Mouse (Mus musculus) midbrain, postnatal 0 days (tissue): ENCODE data around the gene Cacna2d2. TPM values are rescaled to one million over a fixed set of nuclear protein-coding genes. Genes with fewer than 3 reads are reported as not detected.

Experiments used
- ATAC-seq: fragments of 200-750 bp; cut with Nextera tagmentation; 2 replicates; pipeline ENCODE4 v1.8.0; 2017; ENCODE audit warnings: moderate number of reproducible peaks, mild to moderate bottlenecking, moderate TSS enrichment, moderate library complexity; ENCODE audit not compliant: low FRiP score
- DNase-seq: peaks from one replicate; pipeline ENCODE4 v3.0.0-alpha.2; 2015; ENCODE audit warnings: low spot score
- H3K27ac ChIP-seq: fragments of 300-500 bp; sonication (generic); 2 replicates; pipeline ENCODE4 v1.5.1; 2014; ENCODE audit warnings: low read depth, mild to moderate bottlenecking, low read length, mixed read lengths
- H3K27me3 ChIP-seq: fragments of 300-500 bp; sonication (generic); 2 replicates; pipeline ENCODE4 v1.6.1; 2014; ENCODE audit warnings: low read length, control low read depth, mixed read lengths; ENCODE audit not compliant: insufficient read depth
- H3K36me3 ChIP-seq: fragments of 300-500 bp; sonication (generic); 2 replicates; pipeline ENCODE4 v1.6.1; 2014; ENCODE audit warnings: low read length, control low read depth, mixed read lengths; ENCODE audit not compliant: insufficient read depth
- H3K4me1 ChIP-seq: fragments of 300-500 bp; sonication (generic); 2 replicates; pipeline ENCODE4 v1.6.1; 2014; ENCODE audit warnings: mild to moderate bottlenecking, control low read depth, antibody characterized with exemption, low read length, mixed read lengths; ENCODE audit not compliant: insufficient read depth
- H3K4me2 ChIP-seq: fragments of 300-500 bp; sonication (generic); 2 replicates; pipeline ENCODE4 v1.6.1; 2014; ENCODE audit warnings: low read depth, mild to moderate bottlenecking, low read length, mixed read lengths; ENCODE audit not compliant: poor library complexity, severe bottlenecking
- H3K4me3 ChIP-seq: fragments of 300-500 bp; sonication (generic); 2 replicates; pipeline ENCODE4 v1.5.1; 2014; ENCODE audit warnings: low read depth, mild to moderate bottlenecking, low read length, moderate library complexity
- H3K9ac ChIP-seq: fragments of 300-500 bp; sonication (generic); replicated peaks from 2 replicates; pipeline ENCODE4 v1.6.1; 2014; ENCODE audit warnings: mild to moderate bottlenecking, low read length, moderate library complexity, mixed read lengths; ENCODE audit not compliant: poor library complexity, severe bottlenecking
- H3K9me3 ChIP-seq: fragments of 300-500 bp; sonication (generic); 2 replicates; pipeline ENCODE4 v1.6.1; 2016; ENCODE audit warnings: low read length, control low read depth
- CTCF ChIP-seq: IDR thresholded peaks from 2 replicates; pipeline ENCODE4 v1.5.1; 2016; ENCODE audit warnings: antibody characterized with exemption, mild to moderate bottlenecking
- WGBS: fragments of 180-500 bp; shearing (Covaris S2); extraction: QIAGEN DNeasy Blood & Tissue Kit; methylation state at CpG from one replicate; pipeline ENCODE4 v1.1.7; 2014; 5-methylcytosine and 5-hydroxymethylcytosine counted together
- polyA plus RNA-seq: library from polyadenylated mRNA; unstranded; fragments of >200 nt; fragmentation: Nextera tagmentation; extraction: Ambion mirVana; gene quantifications from 2 replicates; pipeline ENCODE4 v1.2.1, GENCODE M21; 2015
- total RNA-seq: library from RNA; depleted of rRNA; stranded (reverse); fragments of >200 nt; gene quantifications from 2 replicates; pipeline ENCODE4 v1.2.3, GENCODE M21; 2014

Cacna2d2 gene
- total and polyA plus RNA-seq, 2 experiments from 2014 or later = 9.0 to 191 TPM

- Histone ChIP-seq H3K27ac (no peak overlapping the region), H3K9me3 (no peaks in the 10 kb centered on the region), H3K4me3 (no peak overlapping the region), H3K4me1 (0 out of 2 replicates have a peak, but pooled peaks cover 3% of the 10 kb centered on the region), H3K9ac (no peak overlapping the region), H3K36me3 (no peaks in the 10 kb centered on the region), H3K4me2 (no peak overlapping the region), H3K27me3 (no peaks in the 10 kb centered on the region)
- ATAC-seq = no peak
- DNase-seq = no peak
- 85% methylated on average over 8 of the region's 8 CpGs for WGBS
- TF ChIP-seq CTCF = no peak
These were observed 53.7 kb downstream of the Cacna2d2 start for GRCm38 (mm10) chr9:107453151-107453550.

- H3K27ac ChIP-seq = no peak overlapping the region
- H3K27me3 ChIP-seq = no peaks in the 10 kb centered on the region
- no peak overlapping the region for H3K9ac ChIP-seq
- DNase-seq (peak; percentile 61), ATAC-seq (no peak)
- TF ChIP-seq CTCF = no peak
- H3K9me3 ChIP-seq = no peaks in the 10 kb centered on the region
- no peak overlapping the region for H3K4me2 ChIP-seq
- H3K4me1 ChIP-seq = no peaks in the 10 kb centered on the region
- no peaks in the 10 kb centered on the region for H3K36me3 ChIP-seq
- 73% methylated on average over 15 of the region's 15 CpGs for WGBS
- H3K4me3 ChIP-seq = no peak overlapping the region
These were observed 57.3 kb downstream of the Cacna2d2 start for GRCm38 (mm10) chr9:107456667-107457066.

DNA sequence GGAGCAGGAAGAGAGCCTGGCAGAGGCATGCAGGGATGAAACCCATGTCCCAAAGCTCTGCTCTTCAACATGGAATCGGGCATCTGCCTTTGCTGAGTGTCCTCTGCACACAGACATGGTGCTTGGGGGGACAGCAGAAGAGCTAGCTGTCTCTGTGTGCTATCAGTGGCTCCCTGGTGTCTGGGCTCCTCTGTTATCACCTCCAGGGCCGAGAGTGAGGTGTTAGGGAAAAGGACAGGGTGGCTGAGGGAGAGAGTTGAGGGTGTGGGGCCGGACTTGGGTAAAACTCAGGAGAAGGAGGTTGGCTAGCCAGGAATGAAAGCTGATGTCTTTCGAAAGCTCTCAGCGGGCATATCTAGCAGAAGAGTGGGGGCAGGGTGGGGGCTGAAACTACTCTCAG, 63.5 kb downstream of the Cacna2d2 start:
- H3K36me3 ChIP-seq = no peaks in the 10 kb centered on the region
- no peak for TF ChIP-seq CTCF
- H3K27me3 ChIP-seq = no peaks in the 10 kb centered on the region
- H3K4me3 ChIP-seq = no peak overlapping the region
- no peak for ATAC-seq
- no peak for DNase-seq
- H3K9ac ChIP-seq = no peak overlapping the region
- peak overlapping the region; percentile 74 for H3K27ac ChIP-seq
- H3K4me2 ChIP-seq = no peak overlapping the region
- H3K9me3 ChIP-seq = no peaks in the 10 kb centered on the region
- H3K4me1 ChIP-seq = peaks cover 5% of the 10 kb centered on the region; the same call in 1 of the 2 replicates
- 80% methylated on average over 5 of the region's 5 CpGs for WGBS

GRCm38 (mm10) chr9:107463509-107463908, 64.1 kb downstream of the Cacna2d2 start:
- H3K27ac ChIP-seq = peak overlapping the region; percentile 74
- no peaks in the 10 kb centered on the region for H3K9me3 ChIP-seq
- peak; percentile 91 for DNase-seq
- no peaks in the 10 kb centered on the region for H3K27me3 ChIP-seq
- peaks cover 5% of the 10 kb centered on the region; the same call in 1 of the 2 replicates for H3K4me1 ChIP-seq
- no peak overlapping the region for H3K9ac ChIP-seq
- no peak overlapping the region for H3K4me3 ChIP-seq
- 6% methylated on average over 7 of the region's 7 CpGs for WGBS
- H3K36me3 ChIP-seq = no peaks in the 10 kb centered on the region
- TF ChIP-seq CTCF = peak; percentile 96
- ATAC-seq = peak; percentile 81
- no peak overlapping the region for H3K4me2 ChIP-seq

DNA sequence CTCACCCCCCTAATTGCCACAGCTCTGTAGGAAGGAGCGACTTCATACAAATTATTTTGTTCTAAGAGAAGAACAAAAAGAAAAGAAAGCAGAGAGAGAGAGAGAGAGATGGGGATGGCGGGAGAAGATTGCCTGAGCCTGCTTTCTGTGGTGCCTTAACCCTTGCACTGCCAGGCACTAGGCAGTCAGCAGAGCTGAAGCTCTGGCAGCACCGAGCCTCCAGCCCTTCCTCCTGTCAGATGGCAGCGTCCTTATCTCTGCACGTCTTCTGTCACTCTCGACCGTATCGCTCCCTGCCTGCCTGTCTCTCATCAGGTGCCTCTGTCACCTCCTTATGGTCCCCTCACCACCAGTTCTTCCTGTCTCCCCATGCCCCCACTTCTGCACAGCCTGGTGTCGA, 64.7 kb downstream of the Cacna2d2 start:
- Histone ChIP-seq H3K27ac (peak overlapping the region; percentile 74), H3K4me2 (no peak overlapping the region), H3K4me1 (peaks cover 5% of the 10 kb centered on the region; the same call in 1 of the 2 replicates), H3K4me3 (no peak overlapping the region), H3K36me3 (no peaks in the 10 kb centered on the region), H3K9me3 (no peaks in the 10 kb centered on the region), H3K27me3 (no peaks in the 10 kb centered on the region), H3K9ac (no peak overlapping the region)
- TF ChIP-seq CTCF = no peak
- WGBS = 22% methylated on average over 9 of the region's 9 CpGs
- ATAC-seq (no peak), DNase-seq (peak; percentile 48)

DNA sequence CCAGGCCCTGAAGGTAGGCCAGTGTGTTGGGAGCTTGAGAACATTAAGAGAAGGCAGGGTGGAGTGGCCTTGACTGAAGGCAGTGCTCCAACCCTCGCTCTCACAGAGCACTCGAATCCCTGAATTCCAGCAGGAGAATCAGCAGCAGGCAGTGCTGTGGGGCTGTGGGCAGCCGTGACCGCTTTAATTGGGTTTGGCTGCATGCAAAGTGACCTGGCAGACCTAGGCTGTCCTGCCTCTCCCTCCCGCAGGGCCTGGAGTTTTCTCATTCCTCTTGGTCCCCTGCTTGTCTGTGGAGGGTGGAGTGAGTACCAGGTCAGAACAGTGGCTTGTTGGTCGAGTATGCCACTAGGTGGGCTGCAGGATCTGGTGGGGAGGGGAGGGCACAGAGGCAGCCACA, 66.2 kb downstream of the Cacna2d2 start:
- no peaks in the 10 kb centered on the region for H3K27me3 ChIP-seq
- ATAC-seq (no peak), DNase-seq (no peak)
- TF ChIP-seq CTCF = no peak
- WGBS = 12% methylated on average over 6 of the region's 6 CpGs
- H3K36me3 ChIP-seq = no peaks in the 10 kb centered on the region
- peaks cover 5% of the 10 kb centered on the region; the same call in 1 of the 2 replicates for H3K4me1 ChIP-seq
- H3K9ac ChIP-seq = peak overlapping the region; percentile 19; the same call in 1 of the 2 replicates
- H3K4me3 ChIP-seq = no peak overlapping the region
- no peaks in the 10 kb centered on the region for H3K9me3 ChIP-seq
- no peak overlapping the region for H3K4me2 ChIP-seq
- H3K27ac ChIP-seq = peak overlapping the region; percentile 74; the same call in 1 of the 2 replicates
